Mouse (Mus musculus): ENCODE results near the gene Ppp1r13l. TPM values are rescaled to one million over a fixed set of nuclear protein-coding genes. Genes with fewer than 3 reads are reported as not detected.

Gene Ppp1r13l
- total RNA-seq, 1 experiment, result 5.3 TPM

DNA sequence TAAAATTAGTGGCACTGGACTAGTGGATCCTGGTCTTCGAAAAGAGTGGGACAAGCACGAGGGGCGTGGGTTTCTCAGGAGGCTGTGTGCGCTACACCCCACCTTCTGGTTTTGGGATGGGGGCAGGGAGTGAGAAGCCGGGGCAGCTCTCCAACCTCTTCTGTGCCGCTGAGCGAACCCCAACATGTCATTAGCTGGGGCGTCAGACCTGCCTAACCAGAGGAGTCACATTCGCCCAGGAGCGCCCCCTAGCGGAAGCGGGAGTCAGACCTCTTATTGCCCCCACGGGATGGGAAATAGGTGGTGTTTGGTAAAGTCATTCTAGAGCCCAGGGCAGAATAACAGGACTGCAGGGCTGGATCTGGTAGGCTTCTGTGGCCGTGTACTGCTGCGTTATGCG is 2.2 kb downstream of the Ppp1r13l start:
- Histone ChIP-seq H3K36me3 (ENCODE audit: control insufficient read depth, insufficient read depth, low read length, poor library complexity, severe bottlenecking) (peaks cover 11% of the 10 kb centered on the region), H3K4me3 (ENCODE audit: insufficient read depth in 1 of 2, low read depth in 1 of 2, low read length in 2 of 2, poor library complexity in 1 of 2, severe bottlenecking in 1 of 2) (peak overlapping the region; percentile 75 to 80), H3K9ac (ENCODE audit: insufficient read depth, low read depth, low read length, poor library complexity, severe bottlenecking) (peak overlapping the region; percentile 60; the same call in 1 of the 2 replicates), H3K9me3 (ENCODE audit: control insufficient read depth, insufficient read depth, low read depth, low read length) (no peaks in the 10 kb centered on the region), H3K27ac (ENCODE audit: insufficient read depth, low read depth, low read length, poor library complexity, severe bottlenecking) (no peak overlapping the region), H3K4me1 (ENCODE audit: control insufficient read depth in 2 of 2, insufficient read depth in 2 of 2, low read length in 2 of 2, poor library complexity in 1 of 2) (peaks cover 2 to 15% of the 10 kb centered on the region in 2 experiments; a peak in 3 of 4 replicates)
- TF ChIP-seq HCFC1 (IDR thresholded peaks at IDR 0.05; ENCODE audit: borderline replicate concordance, insufficient read depth, low read length) (no peak), MAFK (IDR thresholded peaks at IDR 0.05; ENCODE audit: insufficient read depth, low read depth, low read length) (no peak), ZNF384 (IDR thresholded peaks at IDR 0.05; ENCODE audit: low read depth, low read length) (no peak), ZC3H11A (IDR thresholded peaks at IDR 0.05; ENCODE audit: borderline replicate concordance, low read depth, low read length) (no peak), CHD2 (IDR thresholded peaks at IDR 0.05; ENCODE audit: low read depth, low read length) (no peak)
- DNase-seq (ENCODE audit: low read depth, low spot score), result peak; percentile 75
- in situ Hi-C loops (cut with MboI; ENCODE audit: low sequenced_read_pairs in 2 of 2, unreplicated experiment in 2 of 2), result no loop called here

DNA sequence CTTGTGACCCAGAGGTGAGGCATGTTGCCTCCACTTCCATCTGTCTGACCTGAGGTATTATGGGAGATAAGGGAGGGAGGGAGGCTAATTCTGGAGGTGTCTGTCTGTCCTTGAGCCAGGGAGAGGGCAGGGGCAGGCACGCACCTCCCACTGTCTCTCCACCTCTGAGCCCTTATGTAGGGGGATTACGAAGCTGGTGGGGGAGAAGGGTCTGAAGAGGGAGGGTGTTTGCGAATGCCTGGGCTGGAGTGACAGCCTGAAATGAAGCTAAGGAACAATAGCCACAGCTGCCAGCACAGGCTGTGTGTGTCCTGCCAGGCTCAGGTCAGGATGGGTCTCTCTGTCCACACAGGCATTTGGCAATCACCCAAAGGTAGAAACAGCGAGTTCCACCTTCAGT is 2.7 kb downstream of the Ppp1r13l start:
- peaks cover 8% of the 10 kb centered on the region for H3K36me3 ChIP-seq (ENCODE audit: control insufficient read depth, insufficient read depth, low read length, poor library complexity, severe bottlenecking)
- no peaks in the 10 kb centered on the region for H3K9me3 ChIP-seq (ENCODE audit: control insufficient read depth, insufficient read depth, low read depth, low read length)
- in situ Hi-C loops (cut with MboI; ENCODE audit: low sequenced_read_pairs in 2 of 2, unreplicated experiment in 2 of 2), result no loop called here
- H3K4me3 ChIP-seq (ENCODE audit: insufficient read depth in 1 of 2, low read depth in 1 of 2, low read length in 2 of 2, poor library complexity in 1 of 2, severe bottlenecking in 1 of 2), result peak overlapping the region in 1 of 2 experiments; percentile 80; a peak in 1 of 4 replicates
- peaks cover 2 to 15% of the 10 kb centered on the region in 2 experiments; a peak in 3 of 4 replicates for H3K4me1 ChIP-seq (ENCODE audit: control insufficient read depth in 2 of 2, insufficient read depth in 2 of 2, low read length in 2 of 2, poor library complexity in 1 of 2)
- TF ChIP-seq ZC3H11A (IDR thresholded peaks at IDR 0.05; ENCODE audit: borderline replicate concordance, low read depth, low read length), result no peak
- TF ChIP-seq HCFC1 (IDR thresholded peaks at IDR 0.05; ENCODE audit: borderline replicate concordance, insufficient read depth, low read length), result no peak
- TF ChIP-seq MAFK (IDR thresholded peaks at IDR 0.05; ENCODE audit: insufficient read depth, low read depth, low read length), result no peak
- TF ChIP-seq ZNF384 (IDR thresholded peaks at IDR 0.05; ENCODE audit: low read depth, low read length), result no peak
- no peak for TF ChIP-seq CHD2 (IDR thresholded peaks at IDR 0.05; ENCODE audit: low read depth, low read length)
- H3K27ac ChIP-seq (ENCODE audit: insufficient read depth, low read depth, low read length, poor library complexity, severe bottlenecking), result no peak overlapping the region
- no peak overlapping the region for H3K9ac ChIP-seq (ENCODE audit: insufficient read depth, low read depth, low read length, poor library complexity, severe bottlenecking)
- DNase-seq (ENCODE audit: low read depth, low spot score), result no peak

GRCm38 (mm10) chr7:19363881-19364280 is 4.3 kb downstream of the Ppp1r13l start:
- TF ChIP-seq ZC3H11A (IDR thresholded peaks at IDR 0.05; ENCODE audit: borderline replicate concordance, low read depth, low read length) (no peak; the same call in 1 of the 2 replicates), ZNF384 (IDR thresholded peaks at IDR 0.05; ENCODE audit: low read depth, low read length) (no peak), MAFK (IDR thresholded peaks at IDR 0.05; ENCODE audit: insufficient read depth, low read depth, low read length) (no peak), HCFC1 (IDR thresholded peaks at IDR 0.05; ENCODE audit: borderline replicate concordance, insufficient read depth, low read length) (peak; percentile 53; the same call in 1 of the 2 replicates), CHD2 (IDR thresholded peaks at IDR 0.05; ENCODE audit: low read depth, low read length) (no peak)
- no peaks in the 10 kb centered on the region for H3K9me3 ChIP-seq (ENCODE audit: control insufficient read depth, insufficient read depth, low read depth, low read length)
- peaks cover 2 to 9% of the 10 kb centered on the region in 2 experiments; a peak in 2 of 4 replicates for H3K4me1 ChIP-seq (ENCODE audit: control insufficient read depth in 2 of 2, insufficient read depth in 2 of 2, low read length in 2 of 2, poor library complexity in 1 of 2)
- no peak overlapping the region for H3K4me3 ChIP-seq (ENCODE audit: insufficient read depth in 1 of 2, low read depth in 1 of 2, low read length in 2 of 2, poor library complexity in 1 of 2, severe bottlenecking in 1 of 2)
- H3K9ac ChIP-seq (ENCODE audit: insufficient read depth, low read depth, low read length, poor library complexity, severe bottlenecking), result peak overlapping the region; percentile 2; the same call in 1 of the 2 replicates
- in situ Hi-C loops (cut with MboI; ENCODE audit: low sequenced_read_pairs in 2 of 2, unreplicated experiment in 2 of 2), result no loop called here
- no peaks in the 10 kb centered on the region for H3K36me3 ChIP-seq (ENCODE audit: control insufficient read depth, insufficient read depth, low read length, poor library complexity, severe bottlenecking)
- peak; percentile 83 for DNase-seq (ENCODE audit: low read depth, low spot score)
- H3K27ac ChIP-seq (ENCODE audit: insufficient read depth, low read depth, low read length, poor library complexity, severe bottlenecking), result no peak overlapping the region

- Histone ChIP-seq H3K4me1 (ENCODE audit: control insufficient read depth in 2 of 2, insufficient read depth in 2 of 2, low read length in 2 of 2, poor library complexity in 1 of 2) (peaks cover 2 to 11% of the 10 kb centered on the region in 2 experiments; a peak in 2 of 4 replicates), H3K4me3 (ENCODE audit: insufficient read depth in 1 of 2, low read depth in 1 of 2, low read length in 2 of 2, poor library complexity in 1 of 2, severe bottlenecking in 1 of 2) (no peak overlapping the region), H3K9me3 (ENCODE audit: control insufficient read depth, insufficient read depth, low read depth, low read length) (no peaks in the 10 kb centered on the region), H3K9ac (ENCODE audit: insufficient read depth, low read depth, low read length, poor library complexity, severe bottlenecking) (no peak overlapping the region), H3K27ac (ENCODE audit: insufficient read depth, low read depth, low read length, poor library complexity, severe bottlenecking) (no peak overlapping the region), H3K36me3 (ENCODE audit: control insufficient read depth, insufficient read depth, low read length, poor library complexity, severe bottlenecking) (no peaks in the 10 kb centered on the region)
- in situ Hi-C loops (cut with MboI; ENCODE audit: low sequenced_read_pairs in 2 of 2, unreplicated experiment in 2 of 2), result no loop called here
- no peak for DNase-seq (ENCODE audit: low read depth, low spot score)
- TF ChIP-seq ZNF384 (IDR thresholded peaks at IDR 0.05; ENCODE audit: low read depth, low read length) (no peak), HCFC1 (IDR thresholded peaks at IDR 0.05; ENCODE audit: borderline replicate concordance, insufficient read depth, low read length) (no peak), ZC3H11A (IDR thresholded peaks at IDR 0.05; ENCODE audit: borderline replicate concordance, low read depth, low read length) (no peak), MAFK (IDR thresholded peaks at IDR 0.05; ENCODE audit: insufficient read depth, low read depth, low read length) (no peak), CHD2 (IDR thresholded peaks at IDR 0.05; ENCODE audit: low read depth, low read length) (no peak)
Measured at GRCm38 (mm10) chr7:19365376-19365775, 5.8 kb downstream of the Ppp1r13l start.
